Mouse (Mus musculus): ENCODE measurements at regions not wholly inside any gene's neighbourhood (a gene's known extent, or its start where the extent isn't known, plus 50 kb on each side); places are given as distances from the start of the nearest gene placed in this dataset.
"Not testable (repeated sequence)": the region's sequence is repeated elsewhere in the genome, so short reads cannot be mapped to it uniquely, and the experiment has no call there.

DNA sequence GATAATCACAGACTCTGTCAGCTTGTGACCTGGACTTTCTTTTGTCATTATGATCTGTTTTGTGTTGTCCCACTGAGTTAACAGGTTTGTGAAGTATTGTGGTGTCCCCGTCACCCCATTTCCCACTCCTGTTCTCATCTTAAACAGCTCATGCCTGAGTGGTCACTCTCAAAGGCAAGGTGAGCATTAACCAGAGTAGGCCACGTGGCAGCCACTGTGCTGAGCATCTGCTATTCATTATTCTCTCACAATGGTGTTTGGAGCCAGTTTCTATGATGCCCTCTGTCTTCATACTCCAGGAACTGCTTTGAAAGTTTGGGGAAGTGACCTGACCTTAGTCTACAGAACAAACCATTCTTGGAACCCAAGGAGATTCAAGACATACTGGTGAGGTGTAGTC, 198.9 kb upstream of the Gm37988 start:
- TF ChIP-seq GATA1 (IDR thresholded peaks at IDR 0.05; ENCODE audit: low read length) (no peak), TAL1 (IDR thresholded peaks at IDR 0.05; ENCODE audit: low read length) (no peak)
- Histone ChIP-seq H3K4me3 (replicated peaks) (no peak overlapping the region), H3K4me1 (ENCODE audit: control insufficient read depth) (no peaks in the 10 kb centered on the region), H3K9me3 (ENCODE audit: control insufficient read depth, low read length) (no peaks in the 10 kb centered on the region), H3K36me3 (ENCODE audit: control insufficient read depth) (no peaks in the 10 kb centered on the region), H3K27me3 (ENCODE audit: control insufficient read depth) (no peaks in the 10 kb centered on the region)

DNA sequence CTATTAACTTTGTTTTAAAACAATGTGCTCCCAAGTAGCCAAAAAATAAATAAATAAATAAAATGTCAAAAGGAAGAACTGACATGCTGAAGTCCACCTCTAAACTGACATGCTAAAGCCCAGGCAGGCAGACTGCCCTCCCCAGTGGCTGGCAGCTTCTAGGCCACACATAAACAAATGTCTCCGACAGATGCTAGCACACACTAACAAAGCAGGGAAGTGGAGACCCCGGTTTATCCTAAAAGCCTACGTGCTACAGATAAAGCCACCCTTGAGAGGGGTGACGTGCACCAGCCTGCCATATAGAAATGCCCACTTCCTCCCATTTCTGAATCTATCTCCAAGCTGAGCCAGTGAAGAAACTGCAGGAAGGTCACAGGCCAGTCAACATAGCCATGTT, 194.4 kb upstream of the Gm37988 start:
- H3K36me3 ChIP-seq (ENCODE audit: control insufficient read depth), result no peaks in the 10 kb centered on the region
- no peaks in the 10 kb centered on the region for H3K9me3 ChIP-seq (ENCODE audit: control insufficient read depth, low read length)
- no peaks in the 10 kb centered on the region for H3K27me3 ChIP-seq (ENCODE audit: control insufficient read depth)
- TF ChIP-seq TAL1 (IDR thresholded peaks at IDR 0.05; ENCODE audit: low read length), result no peak
- no peak for TF ChIP-seq GATA1 (IDR thresholded peaks at IDR 0.05; ENCODE audit: low read length)
- H3K4me1 ChIP-seq (ENCODE audit: control insufficient read depth), result no peaks in the 10 kb centered on the region
- no peak overlapping the region for H3K4me3 ChIP-seq (replicated peaks)

DNA sequence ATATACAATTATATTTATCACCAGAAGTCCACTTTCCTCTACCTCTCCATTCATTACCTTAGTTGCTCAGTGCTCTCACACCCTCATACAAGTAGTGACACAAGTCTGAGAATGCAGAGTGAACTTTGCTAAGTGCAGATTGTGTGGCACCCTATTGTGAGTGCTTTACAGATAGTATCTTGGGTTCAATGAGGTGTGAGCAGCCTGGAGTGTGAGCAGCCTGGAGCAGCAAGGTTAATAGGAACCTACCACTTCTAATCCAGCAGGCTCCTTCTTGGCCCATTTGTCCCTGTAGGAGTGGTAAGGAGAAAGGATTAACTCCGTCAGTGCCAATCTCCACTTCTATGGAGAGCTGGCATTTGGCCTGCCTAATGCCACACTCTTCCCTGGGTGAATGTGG, 192.4 kb upstream of the Gm37988 start:
- H3K4me1 ChIP-seq (ENCODE audit: control insufficient read depth), result no peaks in the 10 kb centered on the region
- H3K4me3 ChIP-seq (replicated peaks), result no peak overlapping the region

DNA sequence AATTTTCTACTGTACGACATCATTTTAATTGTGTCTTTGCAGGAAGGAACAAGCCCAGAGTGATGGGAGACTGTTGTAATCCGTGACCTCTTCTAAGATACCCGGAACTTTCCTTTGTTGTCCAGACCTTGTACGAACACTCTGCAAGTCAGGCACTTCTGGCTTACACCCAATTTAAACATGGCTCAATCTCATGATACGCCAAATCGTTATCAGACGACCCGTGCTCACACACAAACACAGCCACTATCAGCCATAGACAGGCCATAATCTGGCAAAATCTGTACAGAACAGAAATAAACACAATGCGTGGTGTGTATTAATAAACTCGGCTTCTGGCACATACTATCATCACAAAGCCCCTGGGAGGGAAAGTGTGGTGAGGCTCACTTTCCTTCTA, 190.2 kb upstream of the Gm37988 start:
- TF ChIP-seq TAL1 (IDR thresholded peaks at IDR 0.05; ENCODE audit: low read length) (no peak), GATA1 (IDR thresholded peaks at IDR 0.05; ENCODE audit: low read length) (no peak)
- H3K36me3 ChIP-seq (ENCODE audit: control insufficient read depth), result no peaks in the 10 kb centered on the region
- H3K4me1 ChIP-seq (ENCODE audit: control insufficient read depth), result no peaks in the 10 kb centered on the region

More for the DNA sequence above, 192.4 kb upstream of the Gm37988 start:
- H3K27me3 ChIP-seq (ENCODE audit: control insufficient read depth), result no peaks in the 10 kb centered on the region
- TF ChIP-seq TAL1 (IDR thresholded peaks at IDR 0.05; ENCODE audit: low read length) (no peak), GATA1 (IDR thresholded peaks at IDR 0.05; ENCODE audit: low read length) (no peak)
- H3K36me3 ChIP-seq (ENCODE audit: control insufficient read depth), result no peaks in the 10 kb centered on the region
- H3K9me3 ChIP-seq (ENCODE audit: control insufficient read depth, low read length), result no peaks in the 10 kb centered on the region

DNA sequence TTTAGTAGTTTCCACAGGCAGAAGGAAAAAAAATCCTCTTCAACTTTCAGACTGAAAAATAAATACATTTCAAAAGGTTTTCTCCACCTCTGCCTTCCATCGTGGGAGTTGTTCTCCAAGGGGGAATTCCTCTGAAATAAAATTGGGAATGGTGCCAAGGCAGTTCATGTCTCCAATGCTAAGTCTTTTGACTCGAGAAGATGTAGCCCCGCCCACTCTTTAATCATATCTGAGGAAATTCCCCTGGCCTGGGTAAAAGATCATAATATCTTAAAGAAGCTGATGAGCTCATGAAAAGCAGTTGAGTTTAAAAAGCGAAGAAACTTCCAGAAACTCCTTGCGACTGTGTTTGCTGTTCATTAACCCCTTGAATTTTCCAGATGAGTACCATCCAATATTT, 185.3 kb upstream of the Gm37988 start:
- H3K36me3 ChIP-seq (ENCODE audit: control insufficient read depth), result no peaks in the 10 kb centered on the region
- H3K4me1 ChIP-seq (ENCODE audit: control insufficient read depth), result no peaks in the 10 kb centered on the region
- TF ChIP-seq TAL1 (IDR thresholded peaks at IDR 0.05; ENCODE audit: low read length) (no peak), GATA1 (IDR thresholded peaks at IDR 0.05; ENCODE audit: low read length) (no peak)
- H3K9me3 ChIP-seq (ENCODE audit: control insufficient read depth, low read length), result no peaks in the 10 kb centered on the region
- no peaks in the 10 kb centered on the region for H3K27me3 ChIP-seq (ENCODE audit: control insufficient read depth)
- no peak overlapping the region for H3K4me3 ChIP-seq (replicated peaks)

More for the DNA sequence above, 190.2 kb upstream of the Gm37988 start:
- Histone ChIP-seq H3K27me3 (ENCODE audit: control insufficient read depth) (no peaks in the 10 kb centered on the region), H3K9me3 (ENCODE audit: control insufficient read depth, low read length) (no peaks in the 10 kb centered on the region), H3K4me3 (replicated peaks) (no peak overlapping the region)

DNA sequence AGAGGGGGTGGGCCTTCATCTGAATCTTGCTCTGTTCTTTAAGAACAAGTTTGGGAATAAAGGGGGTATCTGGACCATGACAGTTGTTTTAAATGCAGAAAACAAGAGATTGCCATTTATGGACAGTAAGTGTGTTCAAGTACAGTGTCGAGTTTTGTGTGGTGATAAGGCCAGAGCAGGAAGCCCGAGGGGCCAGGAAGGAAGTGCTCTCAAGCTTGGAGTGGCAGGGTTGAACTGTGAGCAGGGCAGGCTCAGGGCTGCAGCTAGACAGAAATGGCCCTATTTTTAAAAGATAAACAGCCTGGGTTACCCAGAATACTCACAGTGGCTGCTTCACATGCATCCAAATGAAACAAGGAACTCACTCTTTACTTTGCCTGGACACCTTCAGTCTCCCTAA, 184.4 kb upstream of the Gm37988 start:
- no peak overlapping the region for H3K4me3 ChIP-seq (replicated peaks)
- H3K27me3 ChIP-seq (ENCODE audit: control insufficient read depth), result no peaks in the 10 kb centered on the region
- no peak for TF ChIP-seq TAL1 (IDR thresholded peaks at IDR 0.05; ENCODE audit: low read length)
- no peak for TF ChIP-seq GATA1 (IDR thresholded peaks at IDR 0.05; ENCODE audit: low read length)
- H3K9me3 ChIP-seq (ENCODE audit: control insufficient read depth, low read length), result no peaks in the 10 kb centered on the region
- H3K4me1 ChIP-seq (ENCODE audit: control insufficient read depth), result no peaks in the 10 kb centered on the region
- no peaks in the 10 kb centered on the region for H3K36me3 ChIP-seq (ENCODE audit: control insufficient read depth)

DNA sequence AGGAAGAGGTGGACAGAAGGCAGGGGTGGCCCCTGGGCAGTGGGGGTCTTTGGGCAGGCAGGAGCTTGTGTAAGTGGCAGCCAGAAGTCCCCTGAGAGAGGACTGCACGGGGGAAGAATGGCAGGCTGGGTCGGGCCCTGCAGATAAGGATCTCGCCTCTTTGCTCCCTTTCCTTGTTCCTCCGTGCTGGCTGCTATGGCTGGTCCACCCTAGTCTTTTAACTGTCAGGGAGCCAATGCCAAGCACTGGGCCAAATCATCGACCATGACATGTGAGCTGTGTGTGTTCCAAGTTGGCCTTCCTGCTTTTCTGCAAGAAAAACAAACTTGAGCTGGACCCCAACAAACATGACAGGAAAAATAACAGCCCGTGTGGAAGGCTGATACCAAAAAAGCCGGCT, 153.8 kb upstream of the Gm37988 start:
- TF ChIP-seq TAL1 (IDR thresholded peaks at IDR 0.05; ENCODE audit: low read length) (no peak), GATA1 (IDR thresholded peaks at IDR 0.05; ENCODE audit: low read length) (0 out of 2 replicates have a peak, but pooled peaks have one; percentile 15)
- Histone ChIP-seq H3K4me1 (ENCODE audit: control insufficient read depth) (no peaks in the 10 kb centered on the region), H3K9me3 (ENCODE audit: control insufficient read depth, low read length) (no peaks in the 10 kb centered on the region), H3K27me3 (ENCODE audit: control insufficient read depth) (no peaks in the 10 kb centered on the region), H3K4me3 (replicated peaks) (no peak overlapping the region), H3K36me3 (ENCODE audit: control insufficient read depth) (no peaks in the 10 kb centered on the region)

DNA sequence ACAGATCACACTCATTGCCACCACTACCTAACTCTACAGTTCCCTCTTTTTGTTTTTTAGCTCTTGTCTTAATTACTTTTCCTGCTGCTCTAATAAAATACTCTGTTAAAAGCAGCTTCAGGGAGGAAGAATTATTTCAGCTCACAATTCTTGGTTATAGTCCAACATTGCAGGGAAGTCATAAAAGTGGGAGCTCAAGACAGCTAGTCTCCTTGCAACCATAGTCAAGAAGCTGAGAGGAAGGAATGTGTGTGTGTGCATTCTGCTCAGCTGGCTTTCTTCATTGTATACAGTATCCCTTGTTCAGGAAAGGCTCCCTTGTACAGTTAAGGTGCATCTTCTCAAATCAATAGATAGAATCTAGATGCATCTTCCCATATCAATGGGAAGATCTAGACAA, 152.4 kb upstream of the Gm37988 start:
- H3K27me3 ChIP-seq (ENCODE audit: control insufficient read depth), result no peaks in the 10 kb centered on the region
- H3K36me3 ChIP-seq (ENCODE audit: control insufficient read depth), result no peaks in the 10 kb centered on the region
- H3K9me3 ChIP-seq (ENCODE audit: control insufficient read depth, low read length), result no peaks in the 10 kb centered on the region
- no peak overlapping the region for H3K4me3 ChIP-seq (replicated peaks)
- no peaks in the 10 kb centered on the region for H3K4me1 ChIP-seq (ENCODE audit: control insufficient read depth)
- TF ChIP-seq GATA1 (IDR thresholded peaks at IDR 0.05; ENCODE audit: low read length) (no peak), TAL1 (IDR thresholded peaks at IDR 0.05; ENCODE audit: low read length) (no peak)

DNA sequence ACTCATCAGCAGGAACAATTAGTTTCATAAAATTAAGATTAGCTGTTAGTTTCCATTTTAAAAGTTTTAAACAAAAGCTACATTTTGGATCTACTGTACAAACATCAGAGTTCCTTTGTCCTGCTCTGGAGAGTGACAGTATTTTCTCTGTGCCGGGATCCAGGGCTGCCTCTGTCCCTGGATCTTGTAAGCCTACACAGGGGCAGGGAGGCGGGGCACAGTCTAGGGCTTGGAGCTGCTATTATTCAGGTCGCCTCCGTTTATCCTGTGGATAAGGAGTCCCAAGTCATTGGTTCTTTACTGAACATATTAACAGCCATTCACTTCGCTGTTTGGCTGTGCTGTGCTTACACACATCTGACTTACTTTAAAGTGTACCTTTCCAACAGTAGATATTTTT, 150.8 kb upstream of the Gm37988 start:
- H3K36me3 ChIP-seq (ENCODE audit: control insufficient read depth), result no peaks in the 10 kb centered on the region
- no peaks in the 10 kb centered on the region for H3K4me1 ChIP-seq (ENCODE audit: control insufficient read depth)
- H3K27me3 ChIP-seq (ENCODE audit: control insufficient read depth), result no peaks in the 10 kb centered on the region
- H3K9me3 ChIP-seq (ENCODE audit: control insufficient read depth, low read length), result no peaks in the 10 kb centered on the region
- TF ChIP-seq TAL1 (IDR thresholded peaks at IDR 0.05; ENCODE audit: low read length), result no peak
- TF ChIP-seq GATA1 (IDR thresholded peaks at IDR 0.05; ENCODE audit: low read length), result no peak
- H3K4me3 ChIP-seq (replicated peaks), result no peak overlapping the region

DNA sequence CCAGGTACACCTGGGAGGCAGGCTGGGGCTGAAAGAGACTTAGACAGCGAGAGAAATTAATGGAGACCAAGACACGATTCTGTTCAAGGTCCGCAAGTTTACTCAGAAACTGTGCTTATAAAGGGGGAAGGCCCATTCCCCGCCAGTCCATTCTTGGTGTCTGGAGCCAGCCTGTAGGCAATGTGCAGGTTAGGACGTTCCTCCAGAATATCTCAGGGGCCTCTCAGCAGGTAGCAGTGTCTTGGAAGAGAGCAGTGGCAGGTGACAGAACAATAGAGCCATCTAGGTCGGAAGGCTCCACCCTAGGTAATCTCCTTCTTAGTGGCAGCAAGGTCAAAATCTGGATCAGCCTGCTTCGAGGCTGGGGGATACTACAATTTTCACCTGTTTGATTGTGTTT, 147.6 kb upstream of the Gm37988 start:
- not testable (repeated sequence) for H3K4me1 ChIP-seq (ENCODE audit: control insufficient read depth); H3K4me3 ChIP-seq (replicated peaks); H3K36me3 ChIP-seq (ENCODE audit: control insufficient read depth); H3K27me3 ChIP-seq (ENCODE audit: control insufficient read depth); H3K9me3 ChIP-seq (ENCODE audit: control insufficient read depth, low read length)

DNA sequence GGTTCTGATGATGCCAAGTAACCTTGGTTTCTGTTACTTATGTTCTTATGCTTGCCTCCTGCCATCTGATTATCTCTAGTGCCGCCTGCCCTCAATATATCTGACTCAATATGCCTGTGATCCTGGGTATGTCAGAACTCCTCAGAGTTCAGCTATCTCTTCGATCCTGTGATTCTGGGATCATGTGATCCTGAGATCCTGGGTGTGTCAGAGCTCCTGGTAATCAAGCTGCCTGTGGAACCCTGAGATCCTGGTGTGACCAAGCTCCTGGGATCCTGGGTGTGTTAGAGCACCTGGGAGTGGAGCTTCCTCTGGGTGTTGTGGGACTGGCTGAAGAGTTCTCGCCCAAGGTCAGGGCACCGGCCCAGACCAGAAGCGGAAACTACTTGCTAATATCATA, 147.1 kb upstream of the Gm37988 start:
- not testable (repeated sequence) for H3K4me1 ChIP-seq (ENCODE audit: control insufficient read depth); H3K27me3 ChIP-seq (ENCODE audit: control insufficient read depth); H3K36me3 ChIP-seq (ENCODE audit: control insufficient read depth); H3K4me3 ChIP-seq (replicated peaks); H3K9me3 ChIP-seq (ENCODE audit: control insufficient read depth, low read length)
